In the genomic region with DNA sequence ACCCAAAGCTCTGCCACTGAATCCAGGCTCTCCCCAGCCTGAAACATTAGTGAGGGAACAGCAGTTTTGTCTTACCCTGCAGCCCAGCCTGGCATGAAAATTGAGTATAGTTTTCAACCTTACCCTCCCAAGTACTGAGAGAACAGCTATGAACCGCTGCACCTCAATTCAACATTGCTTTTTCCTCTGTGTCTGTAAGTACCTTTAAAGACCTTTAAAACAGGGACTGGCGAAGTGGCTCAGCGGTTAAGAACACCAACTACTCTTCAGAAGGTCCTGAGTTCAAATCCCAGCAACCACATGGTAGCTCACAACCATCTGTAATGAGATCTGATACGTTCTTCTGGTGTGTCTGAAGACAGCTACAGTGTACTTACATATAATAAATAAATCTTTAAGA, we compare ENCODE assay signal across 12 mouse cellular contexts. TPM values are rescaled to one million over a fixed set of nuclear protein-coding genes. Genes with fewer than 3 reads are reported as not detected.
DNase-seq lines count a peak whose midpoint lies in the region; ATAC-seq and TF ChIP-seq lines count a peak whose summit lies in the region.
"Had no signal": no experiment of that assay in that cellular context is flagged by ENCODE, and none has a peak within 500 bp of the region (broad histone marks: within the 10 kb centered on the region; RNA-seq: fewer than 3 reads in every experiment).

No protein-coding gene starts in this region.

- H3K27me3 ChIP-seq in heart, embryonic 11.5 days (ENCODE audit: control insufficient read depth, insufficient read depth, low read length): no peaks in the 10 kb centered on the region
- no peaks in the 10 kb centered on the region for H3K27me3 ChIP-seq in kidney, postnatal 0 days (ENCODE audit: insufficient read depth, low read length)
- no peaks in the 10 kb centered on the region for H3K27me3 ChIP-seq in liver, embryonic 15.5 days
- no peaks in the 10 kb centered on the region for H3K27me3 ChIP-seq in forebrain, embryonic 16.5 days (replicated peaks; ENCODE audit: control insufficient read depth, insufficient read depth, low read length)

- intact Hi-C loops in heart, postnatal 25 days (cut with DNase I): loop anchor here (10.0 kb wide), 1 partner anchor 153 kb away; no protein-coding TSS in a partner anchor

- TF ChIP-seq POLR2A in bone marrow macrophage, adult 2 months (IDR thresholded peaks at IDR 0.05; ENCODE audit: borderline replicate concordance, low read depth, low read length): no peak

- H3K4me3 ChIP-seq in heart, embryonic 11.5 days (ENCODE audit: low read depth, low read length): 0 out of 2 replicates have a peak overlapping the region, but pooled peaks have one; percentile 8
- no peak overlapping the region for H3K4me3 ChIP-seq in kidney, postnatal 0 days (replicated peaks; ENCODE audit: low read depth, low read length)
- H3K4me3 ChIP-seq in bone marrow macrophage, adult 2 months (ENCODE audit: insufficient read depth, low read length): peak overlapping the region; percentile 47; the same call in 1 of the 2 replicates
- H3K4me3 ChIP-seq in liver, embryonic 15.5 days (replicated peaks): no peak overlapping the region
- H3K4me3 ChIP-seq in forebrain, embryonic 16.5 days (replicated peaks; ENCODE audit: low read length): no peak overlapping the region
- H3K4me3 ChIP-seq: embryonic facial prominence, embryonic 10.5 days had no signal

- no peak for TF ChIP-seq CTCF in kidney, postnatal 0 days (IDR thresholded peaks at IDR 0.05; ENCODE audit: low read depth)
- no peak for TF ChIP-seq CTCF in bone marrow macrophage, adult 2 months (IDR thresholded peaks at IDR 0.05; ENCODE audit: low read depth, low read length)

- no peak for ATAC-seq in heart, embryonic 11.5 days (replicated peaks; ENCODE audit: insufficient number of reproducible peaks, low FRiP score, low TSS enrichment)
- ATAC-seq in kidney, postnatal 0 days (replicated peaks; ENCODE audit: low FRiP score, low read depth): no peak
- ATAC-seq in liver, embryonic 15.5 days (ENCODE audit: insufficient read depth): no peak
- no peak for ATAC-seq in inflammation-experienced regulatory T-cells, adult 6 months
- ATAC-seq in forebrain, embryonic 16.5 days: no peak
- ATAC-seq: Patski had no signal

- no peak overlapping the region for H3K27ac ChIP-seq in heart, embryonic 11.5 days (ENCODE audit: low read depth, low read length)
- no peak overlapping the region for H3K27ac ChIP-seq in kidney, postnatal 0 days
- no peak overlapping the region for H3K27ac ChIP-seq in bone marrow macrophage, adult 2 months (ENCODE audit: insufficient read depth, low read depth, low read length)
- no peak overlapping the region for H3K27ac ChIP-seq in liver, embryonic 15.5 days (replicated peaks)
- H3K27ac ChIP-seq in forebrain, embryonic 16.5 days (ENCODE audit: low read length): no peak overlapping the region
- H3K27ac ChIP-seq: embryonic facial prominence, embryonic 10.5 days had no signal

- H3K9ac ChIP-seq in heart, embryonic 11.5 days (ENCODE audit: low read depth, low read length): no peak overlapping the region
- H3K9ac ChIP-seq in kidney, postnatal 0 days (ENCODE audit: low read depth, low read length): no peak overlapping the region
- no peak overlapping the region for H3K9ac ChIP-seq in liver, embryonic 15.5 days
- no peak overlapping the region for H3K9ac ChIP-seq in forebrain, embryonic 16.5 days (replicated peaks; ENCODE audit: low read depth, low read length)

- H3K4me2 ChIP-seq in heart, embryonic 11.5 days: peak overlapping the region; percentile 56
- H3K4me2 ChIP-seq in kidney, postnatal 0 days (ENCODE audit: low read length): peak overlapping the region; percentile 47; the same call in 1 of the 2 replicates
- peak overlapping the region; percentile 55; the same call in 1 of the 2 replicates for H3K4me2 ChIP-seq in liver, embryonic 15.5 days
- H3K4me2 ChIP-seq in forebrain, embryonic 16.5 days (ENCODE audit: low read length): no peak overlapping the region

- no peaks in the 10 kb centered on the region for H3K4me1 ChIP-seq in heart, embryonic 11.5 days (ENCODE audit: control insufficient read depth, insufficient read depth, low read length)
- H3K4me1 ChIP-seq in kidney, postnatal 0 days (replicated peaks; ENCODE audit: insufficient read depth, low read length): no peaks in the 10 kb centered on the region
- H3K4me1 ChIP-seq in bone marrow macrophage, adult 2 months (ENCODE audit: control insufficient read depth, insufficient read depth, low read length): peaks cover 5% of the 10 kb centered on the region
- H3K4me1 ChIP-seq in liver, embryonic 15.5 days (replicated peaks): peaks cover 10% of the 10 kb centered on the region
- H3K4me1 ChIP-seq in forebrain, embryonic 16.5 days (replicated peaks; ENCODE audit: control insufficient read depth, insufficient read depth, low read length): peaks cover 5% of the 10 kb centered on the region
- H3K4me1 ChIP-seq: embryonic facial prominence, embryonic 10.5 days had no signal

- no peaks in the 10 kb centered on the region for H3K9me3 ChIP-seq in heart, embryonic 11.5 days (replicated peaks; ENCODE audit: control insufficient read depth, low read length)
- H3K9me3 ChIP-seq in kidney, postnatal 0 days (replicated peaks; ENCODE audit: low read length): no peaks in the 10 kb centered on the region
- no peaks in the 10 kb centered on the region for H3K9me3 ChIP-seq in liver, embryonic 15.5 days (replicated peaks)
- no peaks in the 10 kb centered on the region for H3K9me3 ChIP-seq in forebrain, embryonic 16.5 days (ENCODE audit: control insufficient read depth, low read length)
- H3K9me3 ChIP-seq: embryonic facial prominence, embryonic 10.5 days had no signal

- no peak for DNase-seq in heart, postnatal 25 days (ENCODE audit: low spot score)
- DNase-seq in kidney, postnatal 0 days (ENCODE audit: low spot score): no peak
- no peak for DNase-seq in kidney, adult 18-20 months
- DNase-seq: cerebellum, adult 9-10 months; gastrocnemius, postnatal 10 days had no signal

- WGBS in heart, embryonic 11.5 days (ENCODE audit: insufficient replicate concordance): 87% methylated on average over 4 of the region's 4 CpGs
- 84% methylated on average over 4 of the region's 4 CpGs for WGBS in kidney, postnatal 0 days
- WGBS in liver, embryonic 15.5 days (ENCODE audit: insufficient replicate concordance): 65% methylated on average over 4 of the region's 4 CpGs
- 92% methylated on average over 4 of the region's 4 CpGs for WGBS in forebrain, embryonic 16.5 days

- no peaks in the 10 kb centered on the region for H3K36me3 ChIP-seq in heart, embryonic 11.5 days (ENCODE audit: control insufficient read depth, insufficient read depth, low read length)
- no peaks in the 10 kb centered on the region for H3K36me3 ChIP-seq in kidney, postnatal 0 days (ENCODE audit: insufficient read depth, low read length)
- peaks cover 26% of the 10 kb centered on the region; the same call in 1 of the 2 replicates for H3K36me3 ChIP-seq in liver, embryonic 15.5 days (replicated peaks)
- no peaks in the 10 kb centered on the region; the same call in 1 of the 2 replicates for H3K36me3 ChIP-seq in forebrain, embryonic 16.5 days (ENCODE audit: control insufficient read depth, insufficient read depth)

RNA-seq across cellular contexts. Expression of a gene that starts 2.0 kb away (rescaled TPM):
- 797 and 837 TPM in 2 replicates for polyA plus RNA-seq in heart, embryonic 11.5 days (2014; fragmentation: Nextera tagmentation; extraction: Ambion mirVana)
- total RNA-seq in heart, postnatal 25 days (2021): 1,000 to 10,000 TPM; 1,708 to 1,778 TPM
- polyA plus RNA-seq in kidney, postnatal 0 days (2015; fragmentation: Nextera tagmentation; extraction: Ambion mirVana): 754 and 861 TPM in 2 replicates
- polyA plus RNA-seq in bone marrow macrophage, adult 2 months (2012; ENCODE audit: insufficient read depth, insufficient read length, missing spikeins): 291 and 396 TPM in 2 replicates
- polyA plus RNA-seq in liver, embryonic 15.5 days (2015; fragmentation: Nextera tagmentation; extraction: Ambion mirVana): 205 and 265 TPM in 2 replicates
- 100 to 1,000 TPM; 180 to 388 (median 345) TPM for polyA plus RNA-seq in inflammation-experienced regulatory T-cells, adult 6 months (2017; shearing (Covaris generic))
- 299 and 304 TPM in 2 replicates for polyA plus RNA-seq in forebrain, embryonic 16.5 days (2015; fragmentation: Nextera tagmentation; extraction: Ambion mirVana)

RNA-seq across cellular contexts. Expression of a gene that starts 5.8 kb away (rescaled TPM):
- polyA plus RNA-seq in heart, embryonic 11.5 days (2014; fragmentation: Nextera tagmentation; extraction: Ambion mirVana): 54.8 and 55.7 TPM in 2 replicates
- 10 to 100 TPM; 48.0 to 53.4 TPM for total RNA-seq in heart, postnatal 25 days (2021)
- polyA plus RNA-seq in kidney, postnatal 0 days (2015; fragmentation: Nextera tagmentation; extraction: Ambion mirVana): 47.4 and 50.8 TPM in 2 replicates
- polyA plus RNA-seq in bone marrow macrophage, adult 2 months (2012; ENCODE audit: insufficient read depth, insufficient read length, missing spikeins): 43.8 and 44.7 TPM in 2 replicates
- polyA plus RNA-seq in liver, embryonic 15.5 days (2015; fragmentation: Nextera tagmentation; extraction: Ambion mirVana): 29.1 and 30.3 TPM in 2 replicates
- 10 to 100 TPM; 28.5 to 45.3 (median 29.1) TPM for polyA plus RNA-seq in inflammation-experienced regulatory T-cells, adult 6 months (2017; shearing (Covaris generic))
- polyA plus RNA-seq in forebrain, embryonic 16.5 days (2015; fragmentation: Nextera tagmentation; extraction: Ambion mirVana): 22.6 and 25.2 TPM in 2 replicates

RNA-seq across cellular contexts. Expression of a gene that starts 9.6 kb away (rescaled TPM):
- 18.2 and 21.8 TPM in 2 replicates for polyA plus RNA-seq in heart, embryonic 11.5 days (2014; fragmentation: Nextera tagmentation; extraction: Ambion mirVana)
- total RNA-seq in heart, postnatal 25 days (2021): 1 to 10 TPM; 7.3 to 7.5 TPM
- 20.7 and 21.0 TPM in 2 replicates for polyA plus RNA-seq in kidney, postnatal 0 days (2015; fragmentation: Nextera tagmentation; extraction: Ambion mirVana)
- polyA plus RNA-seq in bone marrow macrophage, adult 2 months (2012; ENCODE audit: insufficient read depth, insufficient read length, missing spikeins): 15.6 and 20.3 TPM in 2 replicates
- 9.4 and 11.5 TPM in 2 replicates for polyA plus RNA-seq in liver, embryonic 15.5 days (2015; fragmentation: Nextera tagmentation; extraction: Ambion mirVana)
- polyA plus RNA-seq in inflammation-experienced regulatory T-cells, adult 6 months (2017; shearing (Covaris generic)): 10 to 100 TPM in 1 of 3 experiments, 1 to 10 TPM in 2; 6.0 to 10.4 (median 9.3) TPM
- polyA plus RNA-seq in forebrain, embryonic 16.5 days (2015; fragmentation: Nextera tagmentation; extraction: Ambion mirVana): 17.6 and 20.7 TPM in 2 replicates

Comparison
In these comparisons a context has a peak if more than half of its experiments do, and no peak if none do; other contexts are left out.
1. H3K4me3 ChIP-seq: peak in heart, embryonic 11.5 days (single experiment) and bone marrow macrophage, adult 2 months (single experiment); none in kidney, postnatal 0 days (single experiment), liver, embryonic 15.5 days (single experiment) and forebrain, embryonic 16.5 days (single experiment).